ENCODE assay signal across 8 mouse cellular contexts in genomic region chr16:10786288-10786687, GRCm38 (mm10). TPM values are rescaled to one million over a fixed set of nuclear protein-coding genes. Genes with fewer than 3 reads are reported as not detected.
DNase-seq lines count a peak whose midpoint lies in the region; ATAC-seq and TF ChIP-seq lines count a peak whose summit lies in the region.

No protein-coding gene starts in this region.

- ATAC-seq in embryonic facial prominence, embryonic 13.5 days (ENCODE audit: insufficient number of reproducible peaks, insufficient read depth, low FRiP score, low TSS enrichment, low read depth) = 0 out of 2 replicates have a peak, but pooled peaks have one; percentile 12
- 0 out of 2 replicates have a peak, but pooled peaks have one; percentile 2 for ATAC-seq in limb, embryonic 12.5 days (ENCODE audit: insufficient number of reproducible peaks, insufficient read depth, low FRiP score, low TSS enrichment, low read depth)
- peak; percentile 50 for ATAC-seq in midbrain, embryonic 15.5 days (replicated peaks)

- 0 out of 2 replicates have a peak, but pooled peaks cover 7% of the 10 kb centered on the region for H3K36me3 ChIP-seq in embryonic facial prominence, embryonic 13.5 days
- H3K36me3 ChIP-seq in kidney, adult 2 months (ENCODE audit: control insufficient read depth, insufficient read depth, low read length) = no peaks in the 10 kb centered on the region
- H3K36me3 ChIP-seq in limb, embryonic 12.5 days = no peaks in the 10 kb centered on the region
- H3K36me3 ChIP-seq in midbrain, embryonic 15.5 days (replicated peaks) = no peaks in the 10 kb centered on the region
- H3K36me3 ChIP-seq in spleen, adult 2 months (ENCODE audit: control insufficient read depth, insufficient read depth, low read length) = no peaks in the 10 kb centered on the region

- H3K27ac ChIP-seq in embryonic facial prominence, embryonic 13.5 days = peak overlapping the region; percentile 99
- peak overlapping the region; percentile 73 for H3K27ac ChIP-seq in kidney, adult 2 months (ENCODE audit: insufficient read depth, low read depth, low read length)
- H3K27ac ChIP-seq in limb, embryonic 12.5 days = peak overlapping the region; percentile 98
- peak overlapping the region; percentile 83 for H3K27ac ChIP-seq in midbrain, embryonic 15.5 days
- H3K27ac ChIP-seq in spleen, adult 2 months (ENCODE audit: insufficient read depth, low read length) = peak overlapping the region; percentile 92

- H3K27me3 ChIP-seq in embryonic facial prominence, embryonic 13.5 days = no peaks in the 10 kb centered on the region
- H3K27me3 ChIP-seq in kidney, adult 2 months (replicated peaks; ENCODE audit: control insufficient read depth, insufficient read depth, low read length) = no peaks in the 10 kb centered on the region
- peaks cover 10% of the 10 kb centered on the region; the same call in 1 of the 2 replicates for H3K27me3 ChIP-seq in limb, embryonic 12.5 days
- H3K27me3 ChIP-seq in midbrain, embryonic 15.5 days (replicated peaks) = peaks cover 8% of the 10 kb centered on the region; the same call in 1 of the 2 replicates
- H3K27me3 ChIP-seq in spleen, adult 2 months (ENCODE audit: control insufficient read depth, insufficient read depth, low read length) = no peaks in the 10 kb centered on the region

- peak; percentile 94 for TF ChIP-seq CTCF in kidney, adult 2 months (conservative IDR thresholded peaks at IDR 0.05; ENCODE audit: insufficient read depth, insufficient read length, low read depth, low read length)
- TF ChIP-seq CTCF in spleen, adult 2 months (IDR thresholded peaks at IDR 0.05; ENCODE audit: extremely low read depth, insufficient read depth, insufficient read length, insufficient replicate concordance) = peak; percentile 88

- peak overlapping the region; percentile 95 for H3K4me2 ChIP-seq in embryonic facial prominence, embryonic 13.5 days
- peak overlapping the region; percentile 99 for H3K4me2 ChIP-seq in limb, embryonic 12.5 days
- H3K4me2 ChIP-seq in midbrain, embryonic 15.5 days = peak overlapping the region; percentile 91

- no peaks in the 10 kb centered on the region for H3K9me3 ChIP-seq in embryonic facial prominence, embryonic 13.5 days
- H3K9me3 ChIP-seq in limb, embryonic 12.5 days = no peaks in the 10 kb centered on the region
- H3K9me3 ChIP-seq in midbrain, embryonic 15.5 days = no peaks in the 10 kb centered on the region

- peak overlapping the region; percentile 90 for H3K9ac ChIP-seq in embryonic facial prominence, embryonic 13.5 days
- H3K9ac ChIP-seq in limb, embryonic 12.5 days (replicated peaks) = peak overlapping the region; percentile 83
- peak overlapping the region; percentile 55 for H3K9ac ChIP-seq in midbrain, embryonic 15.5 days

- peak overlapping the region; percentile 74 for H3K4me3 ChIP-seq in embryonic facial prominence, embryonic 13.5 days
- H3K4me3 ChIP-seq in kidney, adult 2 months (ENCODE audit: insufficient read depth, low read depth, low read length) = peak overlapping the region; percentile 60
- peak overlapping the region; percentile 67 for H3K4me3 ChIP-seq in limb, embryonic 12.5 days (replicated peaks)
- H3K4me3 ChIP-seq in midbrain, embryonic 15.5 days = peak overlapping the region; percentile 53
- peak overlapping the region; percentile 64; the same call in 1 of the 2 replicates for H3K4me3 ChIP-seq in spleen, adult 2 months (ENCODE audit: extremely low read depth, insufficient read depth, insufficient read length)

- peak; percentile 99 for DNase-seq in 3T3-L1 (ENCODE audit: low read depth, low spot score)
- peak; percentile 81 to 88 for DNase-seq in adrenal gland, postnatal 36 days
- peak; percentile 86 to 90 for DNase-seq in heart, adult 18-20 months
- peak; percentile 90 for DNase-seq in kidney, adult 2 months
- peak; percentile 82 for DNase-seq in spleen, adult 2 months (ENCODE audit: low read depth in 1 of 2, low spot score in 2 of 2)

- under 1% methylated on average over 9 of the region's 9 CpGs for WGBS in embryonic facial prominence, embryonic 13.5 days
- WGBS in kidney, adult 2 months = 1% methylated on average over 9 of the region's 9 CpGs
- 1% methylated on average over 9 of the region's 9 CpGs for WGBS in limb, embryonic 12.5 days
- WGBS in midbrain, embryonic 15.5 days = under 1% methylated on average over 9 of the region's 9 CpGs
- WGBS in spleen, adult 2 months = 2% methylated on average over 9 of the region's 9 CpGs

- TF ChIP-seq POLR2A in kidney, adult 2 months (IDR thresholded peaks at IDR 0.05; ENCODE audit: low read depth, low read length) = no peak
- TF ChIP-seq POLR2A in spleen, adult 2 months (IDR thresholded peaks at IDR 0.05; ENCODE audit: low read depth, low read length) = no peak

- H3K4me1 ChIP-seq in embryonic facial prominence, embryonic 13.5 days = peaks cover 46% of the 10 kb centered on the region
- H3K4me1 ChIP-seq in kidney, adult 2 months (ENCODE audit: control insufficient read depth, insufficient read depth, low read length) = no peaks in the 10 kb centered on the region
- peaks cover 51% of the 10 kb centered on the region for H3K4me1 ChIP-seq in limb, embryonic 12.5 days (replicated peaks)
- H3K4me1 ChIP-seq in midbrain, embryonic 15.5 days = peaks cover 35% of the 10 kb centered on the region
- H3K4me1 ChIP-seq in spleen, adult 2 months (ENCODE audit: control insufficient read depth, insufficient read depth, insufficient read length) = peaks cover 20% of the 10 kb centered on the region

RNA-seq across cellular contexts. Expression of gene Socs1, which starts 1.0 kb away (rescaled TPM):
- total RNA-seq in adrenal gland, postnatal 36 days (2021) = 1 to 10 TPM; 3.1 to 3.5 TPM
- polyA plus RNA-seq in embryonic facial prominence, embryonic 13.5 days (2015; fragmentation: Nextera tagmentation; extraction: Ambion mirVana) = 15.0 and 15.4 TPM in 2 replicates
- total RNA-seq in heart, adult 18-20 months (2021) = under 1 TPM; 0.35 to 0.75 TPM
- 1.8 and 2.7 TPM in 2 replicates for polyA plus RNA-seq in kidney, adult 2 months (2012; rRNA removed)
- polyA plus RNA-seq in limb, embryonic 12.5 days (2016; fragmentation: Nextera tagmentation; extraction: Ambion mirVana) = 8.9 and 9.5 TPM in 2 replicates
- 3.4 and 3.9 TPM in 2 replicates for polyA plus RNA-seq in midbrain, embryonic 15.5 days (2015; fragmentation: Nextera tagmentation; extraction: Ambion mirVana)
- 14.0 and 29.0 TPM in 2 replicates for polyA plus RNA-seq in spleen, adult 2 months (2012; rRNA removed)

RNA-seq across cellular contexts. Expression of gene Tnp2, which starts 2.2 kb away (rescaled TPM):
- total RNA-seq in adrenal gland, postnatal 36 days (2021) = not detected
- polyA plus RNA-seq in embryonic facial prominence, embryonic 13.5 days (2015; fragmentation: Nextera tagmentation; extraction: Ambion mirVana) = not detected in 2 replicates
- total RNA-seq in heart, adult 18-20 months (2021) = not detected
- polyA plus RNA-seq in kidney, adult 2 months (2012; rRNA removed) = 3.7 and 8.9 TPM in 2 replicates
- not detected in 2 replicates for polyA plus RNA-seq in limb, embryonic 12.5 days (2016; fragmentation: Nextera tagmentation; extraction: Ambion mirVana)
- not detected in 2 replicates for polyA plus RNA-seq in midbrain, embryonic 15.5 days (2015; fragmentation: Nextera tagmentation; extraction: Ambion mirVana)
- 0.35 TPM in 1 of 2 replicates, not detected in the other for polyA plus RNA-seq in spleen, adult 2 months (2012; rRNA removed)

RNA-seq across cellular contexts. Expression of gene Prm3, which starts 4.4 kb away (rescaled TPM):
- not detected for total RNA-seq in adrenal gland, postnatal 36 days (2021)
- not detected in 2 replicates for polyA plus RNA-seq in embryonic facial prominence, embryonic 13.5 days (2015; fragmentation: Nextera tagmentation; extraction: Ambion mirVana)
- not detected for total RNA-seq in heart, adult 18-20 months (2021)
- not detected in 2 replicates for polyA plus RNA-seq in kidney, adult 2 months (2012; rRNA removed)
- polyA plus RNA-seq in limb, embryonic 12.5 days (2016; fragmentation: Nextera tagmentation; extraction: Ambion mirVana) = not detected in 2 replicates
- not detected in 2 replicates for polyA plus RNA-seq in midbrain, embryonic 15.5 days (2015; fragmentation: Nextera tagmentation; extraction: Ambion mirVana)
- not detected in 2 replicates for polyA plus RNA-seq in spleen, adult 2 months (2012; rRNA removed)

RNA-seq across cellular contexts. Expression of gene Prm2, which starts 9.6 kb away (rescaled TPM):
- not detected for total RNA-seq in adrenal gland, postnatal 36 days (2021)
- polyA plus RNA-seq in embryonic facial prominence, embryonic 13.5 days (2015; fragmentation: Nextera tagmentation; extraction: Ambion mirVana) = not detected in 2 replicates
- total RNA-seq in heart, adult 18-20 months (2021) = not detected
- 1.8 and 5.4 TPM in 2 replicates for polyA plus RNA-seq in kidney, adult 2 months (2012; rRNA removed)
- polyA plus RNA-seq in limb, embryonic 12.5 days (2016; fragmentation: Nextera tagmentation; extraction: Ambion mirVana) = not detected in 2 replicates
- polyA plus RNA-seq in midbrain, embryonic 15.5 days (2015; fragmentation: Nextera tagmentation; extraction: Ambion mirVana) = not detected in 2 replicates
- not detected in 2 replicates for polyA plus RNA-seq in spleen, adult 2 months (2012; rRNA removed)

RNA-seq across cellular contexts. Expression of gene Prm1, which starts 19.4 kb away (rescaled TPM):
- not detected for total RNA-seq in adrenal gland, postnatal 36 days (2021)
- polyA plus RNA-seq in embryonic facial prominence, embryonic 13.5 days (2015; fragmentation: Nextera tagmentation; extraction: Ambion mirVana) = not detected in 2 replicates
- total RNA-seq in heart, adult 18-20 months (2021) = not detected
- 1.8 and 4.0 TPM in 2 replicates for polyA plus RNA-seq in kidney, adult 2 months (2012; rRNA removed)
- polyA plus RNA-seq in limb, embryonic 12.5 days (2016; fragmentation: Nextera tagmentation; extraction: Ambion mirVana) = 0.51 TPM in 1 of 2 replicates, not detected in the other
- 0.41 and 0.42 TPM in 2 replicates for polyA plus RNA-seq in midbrain, embryonic 15.5 days (2015; fragmentation: Nextera tagmentation; extraction: Ambion mirVana)
- polyA plus RNA-seq in spleen, adult 2 months (2012; rRNA removed) = 0.47 TPM in 1 of 2 replicates, not detected in the other

Comparison
In these comparisons a context has a peak if more than half of its experiments do, and no peak if none do; other contexts are left out.
1. Peak in every context shown above with its lines: DNase-seq, ATAC-seq, H3K4me3 ChIP-seq and H3K27ac ChIP-seq.